Mouse (Mus musculus): ENCODE results near the gene Ascl5. TPM values are rescaled to one million over a fixed set of nuclear protein-coding genes. Genes with fewer than 3 reads are reported as not detected.
A peak's percentile ranks its signal among the peaks of the same experiment; 100 is the strongest.

Ascl5 gene
- polyA plus RNA-seq (2015; fragmentation: Nextera tagmentation; extraction: Ambion mirVana): 0.60 TPM in 1 of 2 replicates, not detected in the other

- Histone ChIP-seq H3K4me3 (peak within 1 kb of the TSS; percentile 39), H3K9ac (replicated peaks) (peak within 1 kb of the TSS; percentile 40), H3K4me1 (peaks cover 12% of the 10 kb centered on the region), H3K4me2 (replicated peaks) (peak within 1 kb of the TSS; percentile 59), H3K36me3 (no peaks in the 10 kb centered on the region), H3K27ac (replicated peaks) (no peak within 1 kb of the TSS), H3K9me3 (no peaks in the 10 kb centered on the region), H3K27me3 (peaks cover 28% of the 10 kb centered on the region)
- WGBS: 23% methylated on average over 29 of the region's 29 CpGs
- no peak; the same call in 1 of the 2 replicates for ATAC-seq (replicated peaks)
These were observed at the start of gene Ascl5 for GRCm38 (mm10) chr1:136050312-136051012. Gene Ascl5, plus strand, starts transcription at chr1:136050804.

GRCm38 (mm10) chr1:136001438-136001837, 49.2 kb upstream of the Ascl5 start:
- peaks cover 3% of the 10 kb centered on the region; the same call in 1 of the 2 replicates for H3K27me3 ChIP-seq

DNA sequence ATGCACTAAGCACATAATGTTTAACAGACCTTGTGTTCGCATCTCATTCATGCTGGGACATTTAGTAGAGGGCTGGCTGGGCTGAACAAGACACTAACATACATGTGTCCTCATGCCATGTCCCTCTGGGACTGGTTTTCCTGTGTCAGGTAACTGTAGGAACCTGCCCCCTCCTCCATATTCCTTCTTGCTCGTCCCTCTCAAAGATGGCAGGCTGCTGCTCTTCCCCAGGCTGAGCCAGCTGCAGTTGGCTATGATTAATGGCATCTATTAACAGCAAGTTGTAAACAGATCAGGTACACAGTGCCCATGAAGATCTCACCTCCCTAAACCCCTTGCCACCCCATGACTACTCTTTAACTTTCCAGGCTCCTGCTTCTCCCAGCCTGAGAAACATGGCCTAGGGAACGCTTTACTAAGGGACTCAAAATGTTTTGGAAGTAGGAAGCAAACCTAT, 44.3 kb upstream of the Ascl5 start, which contains the start of gene Igfn1:
Gene Igfn1, minus strand, starts transcription at position 51 of the 457 bp plus-strand sequence.
- no peak within 1 kb of the TSS for H3K27ac ChIP-seq (replicated peaks)
- no peaks in the 10 kb centered on the region for H3K36me3 ChIP-seq
- H3K4me1 ChIP-seq: peaks cover 9% of the 10 kb centered on the region
- no peaks in the 10 kb centered on the region for H3K9me3 ChIP-seq
- no peak for ATAC-seq (replicated peaks)
- no peak within 1 kb of the TSS for H3K9ac ChIP-seq (replicated peaks)
- H3K27me3 ChIP-seq: peaks cover 4% of the 10 kb centered on the region
- no peak within 1 kb of the TSS for H3K4me3 ChIP-seq
- 87% methylated on average over 3 of the region's 3 CpGs for whole genome bisulfite sequencing
- peak within 1 kb of the TSS; percentile 52; the same call in 1 of the 2 replicates for H3K4me2 ChIP-seq (replicated peaks)

More at GRCm38 (mm10) chr1:136001438-136001837, 49.2 kb upstream of the Ascl5 start:
- Histone ChIP-seq H3K4me3 (no peak overlapping the region), H3K9me3 (no peaks in the 10 kb centered on the region), H3K9ac (replicated peaks) (no peak overlapping the region), H3K36me3 (no peaks in the 10 kb centered on the region), H3K4me2 (replicated peaks) (no peak overlapping the region), H3K27ac (replicated peaks) (no peak overlapping the region), H3K4me1 (no peaks in the 10 kb centered on the region)
- WGBS: 96% methylated on average over 2 of the region's 2 CpGs
- ATAC-seq (replicated peaks): no peak

- peak within 1 kb of the TSS; percentile 36 for H3K4me3 ChIP-seq
These were observed 43.1 kb upstream of the Ascl5 start, which contains the start of gene Tmem9 for GRCm38 (mm10) chr1:136007211-136008158. Gene Tmem9, plus strand, starts transcription at chr1:136008150.

DNA sequence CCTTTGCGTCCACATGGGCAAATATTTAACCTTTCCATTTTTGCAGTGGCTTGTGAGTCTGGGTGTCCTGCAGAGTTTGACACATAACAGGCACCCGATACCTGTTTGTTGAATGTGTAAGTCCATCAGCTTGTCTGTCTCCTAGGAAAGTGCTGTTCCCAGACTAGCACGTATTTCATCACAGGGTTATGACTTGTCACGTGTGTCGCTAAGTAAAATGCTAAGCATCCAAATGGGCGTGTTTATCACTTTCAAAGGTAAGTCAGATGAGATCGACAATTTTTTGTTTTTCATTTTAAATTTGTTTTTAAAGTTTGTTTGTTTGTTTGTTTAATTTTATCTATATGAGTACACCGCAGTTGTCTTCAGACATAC, 42.5 kb upstream of the Ascl5 start:
- Histone ChIP-seq H3K36me3 (no peaks in the 10 kb centered on the region), H3K4me2 (replicated peaks) (peak overlapping the region; percentile 52), H3K4me3 (peak overlapping the region; percentile 36; the same call in 1 of the 2 replicates), H3K9ac (replicated peaks) (no peak overlapping the region), H3K9me3 (no peaks in the 10 kb centered on the region), H3K27ac (replicated peaks) (no peak overlapping the region), H3K27me3 (peaks cover 4% of the 10 kb centered on the region), H3K4me1 (peaks cover 9% of the 10 kb centered on the region)
- ATAC-seq (replicated peaks): no peak
- WGBS: 27% methylated on average over 8 of the region's 8 CpGs

More at GRCm38 (mm10) chr1:136007211-136008158, 43.1 kb upstream of the Ascl5 start, which contains the start of gene Tmem9:
- H3K36me3 ChIP-seq: no peaks in the 10 kb centered on the region
- peaks cover 4% of the 10 kb centered on the region for H3K27me3 ChIP-seq
- H3K9ac ChIP-seq (replicated peaks): peak within 1 kb of the TSS; percentile 18; the same call in 1 of the 2 replicates
- no peaks in the 10 kb centered on the region for H3K9me3 ChIP-seq
- H3K4me2 ChIP-seq (replicated peaks): peak within 1 kb of the TSS; percentile 52
- WGBS: 1% methylated on average over 37 of the region's 37 CpGs
- peaks cover 9% of the 10 kb centered on the region for H3K4me1 ChIP-seq
- no peak within 1 kb of the TSS for H3K27ac ChIP-seq (replicated peaks)
- ATAC-seq (replicated peaks): peak; percentile 61; the same call in 1 of the 2 replicates

DNA sequence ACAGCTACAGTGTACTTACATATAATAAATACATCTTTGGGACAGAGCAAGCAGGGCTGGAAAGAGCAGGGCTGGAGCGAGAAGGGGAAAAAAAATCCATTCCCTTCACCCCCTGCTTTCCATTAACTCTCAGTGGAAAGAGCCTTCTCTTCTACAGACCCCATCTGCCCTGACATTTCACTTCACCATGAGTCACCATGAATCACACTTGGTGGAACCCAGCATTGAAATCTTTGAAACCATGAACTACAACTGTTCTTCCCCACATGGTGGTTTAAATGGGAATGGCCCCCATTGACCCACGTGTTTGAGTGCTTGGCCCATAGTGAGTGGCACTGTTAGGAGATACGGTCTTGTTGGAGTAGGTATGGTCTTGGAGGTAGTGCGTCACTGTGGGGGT, 40.4 kb upstream of the Ascl5 start:
- H3K4me2 ChIP-seq (replicated peaks): no peak overlapping the region
- ATAC-seq (replicated peaks): no peak
- WGBS: 89% methylated on average over 4 of the region's 4 CpGs
- no peaks in the 10 kb centered on the region for H3K9me3 ChIP-seq
- H3K9ac ChIP-seq (replicated peaks): no peak overlapping the region
- H3K4me1 ChIP-seq: peaks cover 9% of the 10 kb centered on the region
- no peaks in the 10 kb centered on the region for H3K36me3 ChIP-seq
- H3K27ac ChIP-seq (replicated peaks): no peak overlapping the region
- peaks cover 4% of the 10 kb centered on the region for H3K27me3 ChIP-seq
- no peak overlapping the region for H3K4me3 ChIP-seq

DNA sequence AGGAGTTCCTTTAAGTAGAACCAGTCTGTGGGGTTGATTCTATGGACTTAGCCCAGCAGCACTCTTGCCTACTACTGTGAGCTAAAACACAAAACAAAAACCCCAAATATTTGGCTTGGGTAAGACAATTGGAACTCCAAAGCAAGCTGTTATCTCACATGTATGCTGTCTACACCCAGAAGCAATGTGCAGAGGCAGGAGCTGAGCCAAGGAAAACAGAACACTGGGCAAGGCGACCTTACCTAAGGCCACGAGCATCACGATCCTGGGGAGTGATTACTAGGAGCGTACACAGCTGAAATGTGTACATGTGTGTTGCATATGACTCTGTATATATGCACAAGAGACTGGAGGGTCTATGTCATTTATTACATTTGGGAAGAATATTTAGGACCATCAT, 37.1 kb upstream of the Ascl5 start:
- Histone ChIP-seq H3K4me3 (no peak overlapping the region), H3K9ac (replicated peaks) (no peak overlapping the region), H3K4me2 (replicated peaks) (no peak overlapping the region), H3K4me1 (peaks cover 8% of the 10 kb centered on the region), H3K27ac (replicated peaks) (no peak overlapping the region), H3K9me3 (no peaks in the 10 kb centered on the region), H3K27me3 (no peaks in the 10 kb centered on the region), H3K36me3 (no peaks in the 10 kb centered on the region)
- ATAC-seq (replicated peaks): no peak
- 84% methylated on average over 4 of the region's 4 CpGs for WGBS

GRCm38 (mm10) chr1:136014796-136015502, 35.7 kb upstream of the Ascl5 start:
- H3K27me3 ChIP-seq: no peaks in the 10 kb centered on the region
- H3K4me2 ChIP-seq (replicated peaks): no peak overlapping the region
- no peaks in the 10 kb centered on the region for H3K9me3 ChIP-seq
- H3K4me1 ChIP-seq: peaks cover 21% of the 10 kb centered on the region
- ATAC-seq (replicated peaks): no peak
- no peak overlapping the region for H3K9ac ChIP-seq (replicated peaks)
- WGBS: 82% methylated on average over 2 of the region's 2 CpGs
- no peak overlapping the region for H3K4me3 ChIP-seq
- no peaks in the 10 kb centered on the region for H3K36me3 ChIP-seq
- no peak overlapping the region for H3K27ac ChIP-seq (replicated peaks)

GRCm38 (mm10) chr1:136017307-136017706, 33.3 kb upstream of the Ascl5 start:
- 82% methylated on average over 2 of the region's 2 CpGs for WGBS
- Histone ChIP-seq H3K4me3 (no peak overlapping the region), H3K27ac (replicated peaks) (peak overlapping the region; percentile 62), H3K36me3 (peaks cover 12% of the 10 kb centered on the region), H3K9me3 (no peaks in the 10 kb centered on the region), H3K9ac (replicated peaks) (0 out of 2 replicates have a peak overlapping the region, but pooled peaks have one; percentile 8), H3K27me3 (no peaks in the 10 kb centered on the region), H3K4me2 (replicated peaks) (peak overlapping the region; percentile 23), H3K4me1 (peaks cover 21% of the 10 kb centered on the region)
- peak; percentile 47 for ATAC-seq (replicated peaks)

GRCm38 (mm10) chr1:136017907-136018313, 32.7 kb upstream of the Ascl5 start:
- WGBS: 0% methylated on average over 22 of the region's 22 CpGs
- Histone ChIP-seq H3K9ac (replicated peaks) (peak overlapping the region; percentile 85), H3K27me3 (no peaks in the 10 kb centered on the region), H3K4me3 (peak overlapping the region; percentile 76), H3K27ac (replicated peaks) (peak overlapping the region; percentile 74), H3K4me2 (replicated peaks) (peak overlapping the region; percentile 75), H3K4me1 (peaks cover 21% of the 10 kb centered on the region), H3K36me3 (peaks cover 17% of the 10 kb centered on the region), H3K9me3 (no peaks in the 10 kb centered on the region)
- ATAC-seq (replicated peaks): peak; percentile 100
